Mouse (Mus musculus) liver, adult 2 months (tissue): ENCODE results near the gene Capn15.

Experiments
- CTCF ChIP-seq: fragments of 200-500 bp; IDR thresholded peaks from 2 replicates; pipeline ENCODE4 v1.5.1; 2011; ENCODE audit warnings: low read depth, low read length, control low read depth
- POLR2A ChIP-seq: fragments of 200-500 bp; IDR thresholded peaks from 2 replicates; pipeline ENCODE4 v1.6.1; 2011; ENCODE audit warnings: low read length, control low read depth; ENCODE audit not compliant: insufficient read depth; ENCODE audit errors: extremely low read depth

DNA sequence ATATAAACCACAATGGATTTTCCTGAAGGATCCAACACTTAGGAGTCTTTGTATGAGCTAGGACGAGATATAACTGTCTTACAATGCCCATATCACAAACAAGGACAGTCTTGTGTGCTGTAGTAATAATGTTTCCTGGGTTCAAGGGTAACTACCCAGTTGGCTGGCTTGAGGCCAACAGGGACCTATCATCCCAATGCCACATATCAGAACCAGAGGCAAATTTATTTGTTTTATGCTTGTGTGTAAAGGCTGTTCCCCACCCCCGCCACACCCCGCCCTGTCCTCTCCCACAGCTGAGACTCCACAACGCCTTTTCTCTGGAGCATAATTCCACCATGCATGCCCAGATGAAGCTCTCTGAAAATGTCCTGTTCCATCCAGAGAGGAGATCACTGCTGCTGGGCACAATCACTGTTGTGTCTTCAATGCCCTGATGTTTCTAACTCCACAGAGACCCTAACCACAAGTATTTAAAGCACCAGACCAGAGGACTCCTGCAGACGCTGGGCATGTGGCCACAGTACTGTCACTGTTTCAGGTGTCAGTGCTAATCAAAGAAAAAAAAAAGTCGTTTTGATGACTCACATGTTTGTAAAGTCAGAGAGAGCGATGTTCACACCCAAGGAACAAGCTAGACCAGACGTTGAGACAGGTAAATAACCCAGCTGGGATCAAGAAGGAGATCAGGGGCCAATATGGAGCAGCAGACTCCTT lies 68.5 kb downstream of the Capn15 start:
- TF ChIP-seq CTCF (no peak), POLR2A (no peak)
